Mouse (Mus musculus): Measurements from ENCODE around the gene Clec12b.
A peak's percentile ranks its signal among the peaks of the same experiment; 100 is the strongest.
"Not testable (repeated sequence)": the region's sequence is repeated elsewhere in the genome, so short reads cannot be mapped to it uniquely, and the experiment has no call there.

The Clec12b gene

GRCm38 (mm10) chr6:129369374-129370132 lies 16.1 kb downstream of the Clec12b start:
- DNase-seq (ENCODE audit: low spot score in 2 of 2) = no peak

- peak in 1 of 2 experiments; percentile 75 for DNase-seq (ENCODE audit: low spot score in 2 of 2)
These were observed 19.7 kb downstream of the Clec12b start for GRCm38 (mm10) chr6:129365959-129366359.

DNA sequence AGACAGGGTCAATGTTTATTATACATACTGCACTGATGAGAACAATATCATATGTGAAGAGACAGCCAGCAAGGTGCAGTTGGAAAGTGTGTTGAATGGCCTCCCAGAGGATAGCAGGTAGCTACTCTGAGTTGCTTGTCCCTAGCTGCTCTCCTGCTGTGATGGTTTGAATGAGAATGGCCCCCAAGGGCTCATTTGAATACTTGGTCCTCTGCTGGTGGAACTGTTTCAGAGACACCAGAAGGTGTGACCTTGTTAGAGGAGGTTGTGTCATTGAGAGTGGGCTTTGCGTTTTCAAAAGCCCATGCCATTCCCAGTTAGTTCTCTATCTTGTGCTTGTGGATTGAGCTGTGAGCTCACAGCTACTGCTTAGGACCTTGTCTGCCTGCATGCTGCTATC lies 21.7 kb downstream of the Clec12b start:
- no peak for DNase-seq (ENCODE audit: low spot score in 2 of 2)

- no peak for DNase-seq (ENCODE audit: low spot score in 2 of 2)
These were observed 26.2 kb downstream of the Clec12b start for GRCm38 (mm10) chr6:129359515-129359914.

GRCm38 (mm10) chr6:129356430-129356829 lies 29.2 kb downstream of the Clec12b start:
- DNase-seq (ENCODE audit: low spot score in 2 of 2) = no peak

DNA sequence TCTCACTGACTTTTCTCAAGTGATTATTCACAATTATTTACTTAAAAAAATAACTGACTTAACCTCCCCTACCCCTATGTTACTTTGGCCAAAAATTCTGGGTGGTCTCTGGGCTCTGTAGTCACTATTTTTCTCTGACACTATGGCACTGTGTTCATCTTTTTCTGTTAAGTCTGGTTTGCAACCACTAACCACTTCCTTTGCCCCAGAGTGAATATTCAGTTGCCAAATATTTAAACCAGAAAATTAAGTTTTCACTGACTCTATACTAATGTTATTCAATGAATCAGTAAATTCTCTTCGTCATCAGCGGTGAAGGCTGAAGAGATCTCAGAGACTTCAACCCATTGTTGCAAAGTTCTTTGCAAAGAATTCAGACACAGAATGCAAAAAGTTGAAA lies 29.9 kb downstream of the Clec12b start:
- no peak for DNase-seq (ENCODE audit: low spot score in 2 of 2)

DNA sequence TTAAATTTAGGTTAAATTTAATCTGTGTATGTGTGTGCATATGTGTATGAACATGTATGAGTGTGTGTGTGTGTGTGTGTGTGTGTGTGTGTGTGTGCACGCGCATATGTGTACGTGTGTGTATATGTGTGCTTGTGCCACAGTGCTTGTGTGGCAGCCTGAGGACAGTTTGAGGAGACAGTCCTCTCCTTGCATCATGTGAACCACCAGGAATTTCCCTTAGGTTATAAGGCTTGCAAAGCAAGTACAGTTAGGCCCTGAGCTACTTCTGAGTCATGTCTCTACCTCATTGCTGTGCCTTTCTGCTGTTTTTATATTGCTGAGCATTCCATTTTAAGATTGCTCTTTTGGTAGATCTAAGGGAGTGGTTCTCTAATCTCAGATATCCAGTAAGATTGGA lies 34.6 kb downstream of the Clec12b start:
- no peak for DNase-seq (ENCODE audit: low spot score in 2 of 2)

DNA sequence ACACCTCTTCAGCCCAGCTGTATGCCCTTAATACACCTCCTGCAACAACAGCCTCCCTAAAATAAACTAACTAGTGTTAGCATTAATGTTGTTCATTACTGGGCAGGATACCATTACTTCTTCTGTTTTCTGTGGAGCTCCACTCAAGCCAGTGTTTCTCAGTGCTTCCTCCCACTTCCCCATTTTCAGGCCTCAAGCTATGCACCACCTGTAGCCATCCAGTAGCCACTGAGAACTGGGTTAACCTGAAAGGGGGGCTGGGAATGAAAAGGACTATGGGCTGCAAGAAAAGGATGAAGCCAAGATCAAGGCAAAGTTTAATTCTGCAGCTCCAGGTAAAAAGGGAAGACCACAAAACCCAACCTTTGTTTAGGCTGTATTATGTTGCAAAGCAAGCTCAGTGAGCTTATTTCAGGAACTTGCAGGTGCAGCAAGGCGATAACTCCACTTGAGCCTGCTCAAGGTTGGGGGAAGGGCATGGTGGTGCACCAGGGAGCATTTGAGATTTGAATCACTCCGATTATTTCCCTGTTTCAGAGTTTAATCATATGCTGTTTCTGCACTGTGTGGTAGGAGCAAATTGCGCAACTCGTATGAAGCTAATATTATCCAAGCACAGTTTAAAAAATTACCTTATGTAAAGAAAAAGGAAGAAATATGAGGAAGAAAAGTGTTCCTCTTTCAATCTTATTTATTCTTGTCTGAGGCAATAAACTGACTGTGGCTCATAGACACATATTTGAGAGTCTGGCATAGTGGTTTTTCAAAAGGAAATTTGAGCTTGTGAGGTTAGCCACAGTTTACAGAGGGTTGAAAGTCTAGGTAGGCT lies 35.9 kb downstream of the Clec12b start:
- peak in 1 of 2 experiments; percentile 8 for DNase-seq (ENCODE audit: low spot score in 2 of 2)

DNA sequence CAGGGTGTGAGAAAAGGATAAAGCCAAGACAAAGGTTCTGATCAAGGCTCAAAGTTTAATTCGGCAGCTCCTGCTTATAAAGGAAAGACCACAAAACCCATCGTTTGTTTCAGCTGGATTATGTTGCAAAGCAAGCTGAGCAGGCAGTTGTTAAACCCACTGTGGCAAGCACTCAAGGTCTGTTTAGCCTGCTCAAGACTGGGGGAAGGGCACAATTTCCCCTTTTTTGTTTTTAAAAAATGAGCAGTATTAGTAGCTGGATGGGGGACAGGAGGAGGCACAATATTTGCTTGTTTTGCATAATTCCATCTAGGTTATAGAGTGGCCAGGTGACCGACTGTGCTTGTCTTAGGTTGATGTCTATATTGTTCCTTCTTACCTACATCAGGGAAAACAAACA lies 41.3 kb downstream of the Clec12b start:
- no peak for DNase-seq (ENCODE audit: low spot score in 2 of 2)

DNA sequence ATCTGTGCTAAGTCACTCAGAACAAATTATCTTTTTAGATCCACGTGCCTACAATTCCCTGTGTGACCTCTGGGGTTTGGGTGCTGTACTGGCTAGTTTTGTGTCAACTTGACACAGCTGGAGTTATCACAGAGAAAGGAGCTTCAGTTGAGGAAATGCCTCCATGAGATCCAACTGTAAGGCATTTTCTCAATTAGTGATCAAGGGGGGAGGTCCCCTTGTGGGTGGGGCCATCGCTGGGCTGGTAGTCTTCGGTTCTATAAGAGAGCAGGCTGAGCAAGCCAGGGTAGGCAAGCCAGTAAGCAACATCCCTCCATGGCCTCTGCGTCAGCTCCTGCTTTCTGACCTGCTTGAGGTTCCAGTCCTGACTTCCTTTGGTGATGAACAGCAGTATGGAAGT lies 43.3 kb downstream of the Clec12b start, which contains the start of gene Clec12a:
Clec12a (plus strand) TSS at position 301 of the 400 bp plus-strand sequence.
- DNase-seq (ENCODE audit: low spot score in 2 of 2) = not testable (repeated sequence)

DNA sequence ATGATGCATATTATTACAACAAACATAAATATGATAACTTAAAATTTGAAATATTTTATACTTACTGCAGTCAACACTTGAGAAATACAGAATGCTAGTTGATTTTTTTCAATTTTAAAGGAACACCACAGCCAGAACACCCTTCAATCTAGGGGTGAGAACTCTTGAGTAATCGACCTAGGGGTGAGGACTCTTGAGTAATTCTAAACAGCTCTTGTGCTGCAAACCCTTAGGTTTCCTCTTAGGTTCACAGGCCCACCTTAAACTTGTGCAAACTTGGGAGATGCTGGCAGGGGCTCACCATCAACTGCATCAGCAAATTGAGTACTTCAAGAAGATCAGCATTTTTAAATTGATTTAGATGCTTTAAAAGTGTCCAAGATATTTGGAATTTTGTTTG lies 47.9 kb downstream of the Clec12b start:
- no peak for DNase-seq (ENCODE audit: low spot score in 2 of 2)

- DNase-seq (ENCODE audit: low spot score in 2 of 2) = peak; percentile 62 to 65
These were observed 52.0 kb downstream of the Clec12b start for GRCm38 (mm10) chr6:129333674-129334078.

DNA sequence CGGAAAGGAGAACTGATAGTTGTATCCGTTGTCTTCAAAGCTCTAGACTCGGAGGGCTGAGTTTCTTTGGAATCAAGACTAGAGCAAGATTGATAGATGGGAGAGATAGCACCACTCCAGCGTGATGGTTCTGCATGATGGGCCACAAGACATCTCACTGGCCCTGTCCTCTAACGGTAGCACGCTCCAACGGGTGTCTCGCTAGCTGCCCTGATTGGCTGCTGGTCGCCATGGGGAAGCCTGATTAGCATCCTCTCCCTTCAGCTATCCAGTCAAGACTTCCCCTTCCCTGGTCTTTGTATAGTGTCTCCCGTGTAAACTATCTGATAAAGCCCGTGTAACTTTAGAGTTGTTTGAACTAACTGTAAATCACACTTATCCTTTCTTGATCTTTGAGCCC lies 54.1 kb downstream of the Clec12b start, which contains the start of gene 4922502D21Rik:
4922502D21Rik (minus strand) TSS at position 187 of the 400 bp plus-strand sequence.
- DNase-seq (ENCODE audit: low spot score in 2 of 2) = no peak

- no peak for DNase-seq (ENCODE audit: low spot score in 2 of 2)
These were observed 59.0 kb downstream of the Clec12b start for GRCm38 (mm10) chr6:129326568-129327150.

DNA sequence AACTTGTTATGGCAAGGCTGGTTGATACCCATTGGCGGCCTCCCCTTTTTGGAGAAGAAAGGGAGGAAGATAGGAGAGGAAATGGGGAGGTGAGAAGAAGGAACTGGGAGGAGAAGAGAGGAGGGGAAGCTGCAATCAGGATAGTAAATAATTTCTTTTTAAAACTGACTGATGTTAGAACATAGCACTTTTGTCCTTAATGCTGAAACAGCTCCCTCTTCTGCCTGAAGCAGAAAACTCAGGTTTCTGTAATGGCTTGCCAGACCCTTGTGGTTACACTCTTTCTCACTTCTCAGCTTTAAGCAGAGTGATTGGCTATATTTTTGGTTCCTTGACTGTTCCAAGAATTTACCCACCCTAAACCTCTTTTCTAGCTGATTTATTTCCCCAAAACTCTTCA lies 59.7 kb downstream of the Clec12b start:
- DNase-seq (ENCODE audit: low spot score in 2 of 2) = peak in 1 of 2 experiments; percentile 25

Data from thymus, postnatal 10 days (tissue).